Mouse (Mus musculus) adipose tissue, adult 10 weeks (tissue): ENCODE data around the gene Mum1. TPM values are rescaled to one million over a fixed set of nuclear protein-coding genes. Genes with fewer than 3 reads are reported as not detected.

Source experiments
- polyA plus RNA-seq: library from polyadenylated mRNA; stranded (reverse); fragments of 350-450 nt; fragmentation: Illumina TruSeq; extraction: RNeasy Lipid Tissue Mini Kit (QIAGEN cat#74804); gene quantifications from one replicate; pipeline ENCODE4 v1.2.3, GENCODE M21; 2014; ENCODE audit warnings: low read depth, low replicate concordance

Gene Mum1
- 56.7 TPM for polyA plus RNA-seq

DNA sequence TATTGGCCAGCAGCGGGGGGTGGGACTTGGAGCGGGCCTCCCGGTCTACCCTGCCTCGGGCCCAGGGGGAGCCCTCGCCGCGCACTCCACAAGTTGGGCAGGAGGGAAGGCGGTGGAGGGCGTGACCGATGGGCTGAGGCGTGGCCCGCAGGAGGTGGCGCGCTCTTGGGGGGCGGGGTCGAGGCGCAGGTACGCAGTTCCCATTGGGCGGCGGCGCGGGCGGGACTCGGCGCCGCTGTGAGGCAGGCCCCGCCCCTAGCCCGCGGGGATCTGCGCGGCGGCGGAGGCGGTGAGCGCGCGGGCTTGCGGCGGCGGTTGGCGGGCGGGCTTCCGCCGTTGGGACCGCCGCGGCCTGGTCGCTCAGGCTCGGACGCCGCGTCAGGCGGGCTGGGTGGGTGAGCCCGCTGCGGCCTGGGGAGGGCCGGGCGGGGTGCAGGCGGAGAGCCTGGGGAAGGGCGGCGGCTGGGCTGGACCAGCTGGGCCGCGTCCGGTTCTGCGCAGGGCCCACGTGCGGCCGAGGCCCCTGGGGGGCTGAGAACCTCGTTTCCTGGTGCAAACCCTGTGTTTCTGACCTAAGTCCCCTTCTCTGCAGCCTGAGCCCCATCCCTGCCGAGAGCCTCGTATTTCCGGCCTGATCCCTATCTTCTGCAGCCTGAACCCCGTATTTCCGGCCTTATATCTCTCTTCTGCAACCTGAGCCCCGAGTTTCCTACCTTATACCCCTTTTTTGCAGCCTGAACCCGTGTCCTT is at the start of gene Mum1:
TSS of gene Mum1 (plus strand) at position 19 of the 750 bp plus-strand sequence.

DNA sequence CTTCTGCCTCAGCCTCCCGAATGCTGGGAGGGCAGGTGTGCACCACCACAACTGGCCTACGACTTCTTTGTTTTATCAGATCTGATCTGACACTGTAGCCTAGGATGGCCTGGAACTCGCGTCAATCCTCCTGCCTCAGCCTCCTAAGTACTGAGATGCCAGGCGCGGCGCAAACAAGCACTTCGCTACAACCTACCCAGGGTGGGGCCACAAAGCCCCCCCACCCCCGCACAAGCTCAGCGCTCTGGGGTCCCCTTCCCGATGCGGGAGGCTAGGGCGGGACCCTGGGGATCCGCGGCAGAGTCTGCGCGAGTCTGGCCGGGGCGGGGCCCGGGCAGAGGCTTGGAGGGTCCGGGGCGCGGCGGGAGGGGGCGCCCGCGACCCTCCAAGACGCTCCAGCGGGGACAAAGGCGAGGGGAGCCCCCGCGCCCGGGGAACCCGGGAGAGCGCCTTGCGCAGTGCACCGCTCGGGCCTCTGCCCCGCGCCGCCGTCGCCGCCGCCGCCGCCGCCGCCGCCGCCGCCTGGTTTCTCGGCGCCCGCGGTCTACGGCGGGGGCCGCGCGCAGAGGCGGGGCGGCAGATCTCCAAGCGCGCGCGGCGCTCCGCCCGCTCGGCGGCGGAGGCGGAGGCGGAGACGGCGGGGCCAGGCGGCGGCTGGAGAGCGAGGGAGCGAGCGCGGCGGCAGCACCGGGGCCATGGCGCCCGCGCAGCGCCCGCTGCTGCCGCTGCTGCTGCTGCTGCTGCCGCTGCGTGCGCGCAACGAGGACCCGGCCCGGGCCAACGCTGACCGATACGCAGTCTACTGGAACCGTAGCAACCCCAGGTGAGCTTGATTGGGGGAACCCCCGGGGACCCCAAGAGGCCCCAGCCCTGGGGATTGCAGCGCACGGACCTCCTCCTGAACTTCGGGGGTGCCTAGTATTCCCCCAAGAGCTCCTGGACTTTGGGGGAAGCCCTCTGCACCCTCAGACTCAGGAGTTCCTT is 46.9 kb upstream of the Mum1 start, which contains the start of gene Efna2:
TSS of gene Efna2 (plus strand) at position 415 of the 984 bp plus-strand sequence.

DNA sequence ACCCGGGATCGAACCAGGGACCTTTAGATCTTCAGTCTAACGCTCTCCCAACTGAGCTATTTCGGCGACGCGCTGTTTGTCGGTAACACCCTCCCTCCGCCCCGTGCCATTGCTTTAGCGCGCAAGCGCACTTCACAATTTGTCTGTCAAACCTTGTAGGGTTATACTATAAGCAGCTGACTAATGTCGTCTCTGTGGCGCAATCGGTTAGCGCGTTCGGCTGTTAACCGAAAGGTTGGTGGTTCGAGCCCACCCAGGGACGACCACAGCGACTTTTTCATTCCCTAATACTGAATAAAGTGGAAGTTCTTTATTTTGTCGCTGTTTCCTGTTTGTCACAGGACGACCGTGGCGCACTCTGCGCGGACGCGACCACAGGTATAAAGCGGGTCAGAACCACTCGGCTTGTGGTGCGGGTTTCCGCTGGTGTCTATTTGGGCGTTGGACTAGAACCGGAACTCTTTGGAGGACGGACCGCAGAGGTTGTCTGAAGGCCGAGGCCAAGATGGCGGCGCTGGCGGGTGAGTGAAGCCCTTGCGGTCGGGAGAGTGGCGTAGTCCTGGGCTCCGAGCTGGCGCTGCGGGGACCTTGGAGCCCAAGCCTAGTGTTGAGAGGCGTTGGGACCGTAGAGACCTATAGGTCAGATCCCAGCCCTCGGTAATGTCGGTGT is 22.9 kb downstream of the Mum1 start, which contains the start of gene Ndufs7:
TSS of gene Ndufs7 (plus strand) at position 151 of the 670 bp plus-strand sequence.

DNA sequence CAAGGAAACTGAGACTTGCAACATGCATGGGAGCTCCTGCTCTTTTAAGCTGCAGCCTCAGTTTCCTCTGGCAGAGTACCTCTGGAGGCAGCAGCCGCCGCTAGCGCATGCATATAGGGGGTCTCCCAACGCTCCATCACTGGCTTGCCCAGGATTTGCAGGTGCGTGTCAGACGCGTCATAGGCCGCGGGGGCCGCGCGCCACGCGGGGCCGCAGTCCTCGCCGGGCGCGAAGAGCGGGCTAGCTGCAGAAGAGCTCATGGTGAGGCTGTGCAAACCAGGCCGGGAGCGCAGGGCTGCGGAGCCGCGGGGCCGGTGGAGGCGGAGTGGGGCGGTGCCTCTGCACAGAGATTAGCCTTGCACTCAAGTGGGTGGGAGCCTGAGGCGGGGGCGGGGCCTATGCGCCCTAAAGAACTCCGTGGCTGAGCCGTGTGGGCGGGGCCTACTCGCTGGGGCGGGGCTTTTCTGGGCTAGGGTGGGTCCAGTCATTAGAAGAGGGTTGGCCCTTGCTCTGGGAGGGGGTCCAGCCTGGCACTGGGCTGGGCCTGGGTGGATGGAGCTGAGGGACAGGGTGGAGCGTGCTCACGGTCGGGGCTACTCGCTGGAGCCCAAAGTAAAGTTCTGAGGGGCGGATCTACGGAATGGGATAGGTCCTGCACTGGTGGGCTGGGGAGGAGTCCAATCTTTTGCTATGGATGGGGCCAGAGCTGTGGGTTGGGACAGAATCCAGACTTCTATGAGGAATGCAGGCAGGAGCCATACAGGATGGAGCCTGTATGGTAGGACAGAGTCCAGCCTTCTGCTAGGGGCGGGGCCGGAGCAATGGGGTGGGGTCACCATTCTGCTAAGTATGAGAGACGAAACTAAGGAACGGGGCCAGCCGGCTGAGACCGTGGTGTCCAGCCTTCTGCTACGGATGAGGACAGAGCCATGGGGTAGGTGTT is 34.7 kb downstream of the Mum1 start, which contains the start of the genes Gamt and Dazap1:
TSS of gene Gamt (minus strand) at position 371 of the 943 bp plus-strand sequence.
TSS of gene Dazap1 (plus strand) at position 845 of the 943 bp plus-strand sequence.

DNA sequence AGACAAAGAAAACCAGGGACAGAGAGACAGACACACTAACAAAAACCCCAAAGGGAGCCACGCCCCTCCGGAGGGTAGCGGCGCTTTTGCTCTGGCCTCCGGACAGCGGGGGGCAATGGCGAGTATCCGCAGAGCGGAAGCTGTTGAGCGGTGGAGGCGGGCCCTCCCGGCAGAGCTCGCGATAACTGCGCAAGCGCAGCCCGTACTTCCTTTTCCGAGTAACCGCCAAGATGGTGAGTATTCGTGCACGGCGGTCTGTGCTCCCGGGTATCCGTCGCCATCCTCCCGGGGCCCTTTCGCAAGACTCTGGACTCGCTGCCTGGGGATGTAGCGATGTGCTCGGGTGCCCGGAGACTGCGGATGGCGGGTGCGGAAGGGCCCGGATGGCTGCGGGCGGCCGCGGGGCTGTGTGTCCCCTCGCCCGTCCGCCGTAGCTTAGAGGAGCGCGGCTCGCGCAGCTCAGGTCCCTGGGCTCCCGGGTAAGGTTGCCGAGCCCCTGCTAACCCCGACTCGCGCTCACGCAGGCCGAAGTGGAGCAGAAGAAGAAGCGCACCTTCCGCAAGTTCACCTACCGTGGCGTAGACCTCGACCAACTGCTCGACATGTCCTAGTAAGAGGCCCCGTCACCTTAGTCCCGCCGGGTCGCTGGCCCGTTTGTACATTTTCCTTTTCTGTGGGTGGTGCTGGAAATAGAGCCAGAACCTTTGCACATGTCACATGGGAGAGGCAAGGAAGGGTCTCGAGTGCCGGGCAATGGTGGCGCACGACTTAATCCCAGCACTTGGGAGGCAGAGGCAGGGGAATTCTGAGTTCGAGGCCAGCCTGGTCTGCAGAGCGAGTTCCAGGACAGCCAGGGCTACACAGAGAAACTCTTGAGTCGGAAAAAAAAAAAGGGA is 66.3 kb downstream of the Mum1 start, which contains the start of gene Rps15:
TSS of gene Rps15 (plus strand) at position 203 of the 896 bp plus-strand sequence.

Other genes with a start within 250 kb of the Mum1 start
- gene Tmem259, start 242.1 kb upstream of the Mum1 start, polyA plus RNA-seq = 86.6 TPM
- gene Cnn2, start 237.8 kb upstream of the Mum1 start, polyA plus RNA-seq = 46.6 TPM
- gene Abca7, start 229.9 kb upstream of the Mum1 start, polyA plus RNA-seq = 3.8 TPM
- 13.2 TPM for gene Arhgap45, start 209.8 kb upstream of the Mum1 start, polyA plus RNA-seq
- gene Polr2e, start 186.6 kb upstream of the Mum1 start, polyA plus RNA-seq = 65.7 TPM
- gene Gpx4, start 179.3 kb upstream of the Mum1 start, polyA plus RNA-seq = 681 TPM
- gene Sbno2, start 120.9 kb upstream of the Mum1 start, polyA plus RNA-seq = 17.9 TPM
- 82.1 TPM for gene Stk11, start 110.6 kb upstream of the Mum1 start, polyA plus RNA-seq
- gene Atp5d, start 87.8 kb upstream of the Mum1 start, polyA plus RNA-seq = 268 TPM
- 29.3 TPM for gene Cbarp, start 85.6 kb upstream of the Mum1 start, polyA plus RNA-seq
- gene Midn, start 78.2 kb upstream of the Mum1 start, polyA plus RNA-seq = 28.1 TPM
- 219 TPM for gene Cirbp, start 60.4 kb upstream of the Mum1 start, polyA plus RNA-seq
- gene 1600002K03Rik, start 53.5 kb upstream of the Mum1 start, polyA plus RNA-seq = 19.9 TPM
- 1.4 TPM for gene Efna2, start 47.0 kb upstream of the Mum1 start, polyA plus RNA-seq
- 123 TPM for gene Ndufs7, start 22.7 kb downstream of the Mum1 start, polyA plus RNA-seq
- gene Gamt, start 34.6 kb downstream of the Mum1 start, polyA plus RNA-seq = 196 TPM
- gene Dazap1, start 35.1 kb downstream of the Mum1 start, polyA plus RNA-seq = 85.8 TPM
- gene Rps15, start 66.0 kb downstream of the Mum1 start, polyA plus RNA-seq = 1,679 TPM
- 0.71 TPM for gene Apc2, start 69.5 kb downstream of the Mum1 start, polyA plus RNA-seq
- gene 2310011J03Rik, start 94.1 kb downstream of the Mum1 start, polyA plus RNA-seq = 32.7 TPM
- gene Pcsk4, start 103.1 kb downstream of the Mum1 start, polyA plus RNA-seq = 5.3 TPM
- gene Reep6, start 103.5 kb downstream of the Mum1 start, polyA plus RNA-seq = 55.6 TPM
- gene Adamtsl5, start 122.0 kb downstream of the Mum1 start, polyA plus RNA-seq = 9.4 TPM
- 0.34 TPM for gene Plk5, start 130.0 kb downstream of the Mum1 start, polyA plus RNA-seq
- gene Mex3d, start 161.2 kb downstream of the Mum1 start, polyA plus RNA-seq = 14.4 TPM
- 113 TPM for gene Mbd3, start 173.1 kb downstream of the Mum1 start, polyA plus RNA-seq
- 470 TPM for gene Uqcr11, start 180.4 kb downstream of the Mum1 start, polyA plus RNA-seq
- gene Tcf3, start 207.2 kb downstream of the Mum1 start, polyA plus RNA-seq = 33.4 TPM